Comparison of ENCODE assay signal across 10 mouse cellular contexts in genomic region chrX:143080458-143081336, GRCm38 (mm10). TPM values are rescaled to one million over a fixed set of nuclear protein-coding genes. Genes with fewer than 3 reads are reported as not detected.
DNase-seq lines count a peak whose midpoint lies in the region.
"Had no signal": no experiment of that assay in that cellular context is flagged by ENCODE, and none has a peak within 500 bp of the region (broad histone marks: within the 10 kb centered on the region; RNA-seq: fewer than 3 reads in every experiment).

No protein-coding gene starts in this region.

- WGBS in limb, embryonic 10.5 days: 20% methylated on average over 21 of the region's 23 CpGs

- H3K4me1 ChIP-seq in limb, embryonic 10.5 days: peaks cover 17% of the 10 kb centered on the region

- DNase-seq in gastrocnemius, postnatal 10 days: peak; percentile 12
- DNase-seq in gastrocnemius, postnatal 14 days: no peak
- peak; percentile 5 for DNase-seq in NIH3T3 (ENCODE audit: low read depth)
- DNase-seq in forelimb bud, embryonic 11.5 days (ENCODE audit: low read depth, low spot score): peak; percentile 33
- DNase-seq in limb, embryonic 10.5 days (ENCODE audit: low spot score): peak; percentile 51
- DNase-seq in retina, embryonic 14.5 days (ENCODE audit: low spot score): peak; percentile 45
- DNase-seq in cerebellum, postnatal 25 days: no peak
- DNase-seq in cerebellum, postnatal 10 days: no peak

- intact Hi-C loops in gastrocnemius, postnatal 14 days (cut with DNase I; ENCODE audit: low total_unique reads): no loop called here

- H3K27ac ChIP-seq in limb, embryonic 10.5 days: peak overlapping the region; percentile 81

- no peaks in the 10 kb centered on the region for H3K36me3 ChIP-seq in limb, embryonic 10.5 days

- H3K4me3 ChIP-seq in limb, embryonic 10.5 days: peak overlapping the region; percentile 46
- H3K4me3 ChIP-seq: erythroblast, embryonic 14.5 days; myocyte had no signal

- H3K27me3 ChIP-seq in limb, embryonic 10.5 days (ENCODE audit: low read depth, poor library complexity, severe bottlenecking): peaks cover 99% of the 10 kb centered on the region

- no peaks in the 10 kb centered on the region for H3K9me3 ChIP-seq in limb, embryonic 10.5 days (replicated peaks)

RNA-seq across cellular contexts. Expression of gene Rtl9, which starts 18.7 kb away (rescaled TPM):
- total RNA-seq in gastrocnemius, postnatal 10 days (2021): 1 to 10 TPM in 1 of 2 experiments, under 1 TPM in 1; 0.61 to 1.4 TPM
- under 1 TPM; 0.35 to 0.37 TPM for total RNA-seq in gastrocnemius, postnatal 14 days (2021)
- polyA plus RNA-seq in limb, embryonic 10.5 days (2016; fragmentation: Nextera tagmentation; extraction: Ambion mirVana): 0.54 and 0.55 TPM in 2 replicates
- polyA plus RNA-seq: erythroblast, embryonic 14.5 days had no signal

Comparison
In these comparisons a context has a peak if more than half of its experiments do, and no peak if none do; other contexts are left out.
1. DNase-seq: peak in gastrocnemius, postnatal 10 days (single experiment), NIH3T3 (single experiment), forelimb bud, embryonic 11.5 days (single experiment), limb, embryonic 10.5 days (single experiment) and retina, embryonic 14.5 days (single experiment); none in gastrocnemius, postnatal 14 days (single experiment), cerebellum, postnatal 25 days (0 of 2) and cerebellum, postnatal 10 days (0 of 2).